In the genomic region with DNA sequence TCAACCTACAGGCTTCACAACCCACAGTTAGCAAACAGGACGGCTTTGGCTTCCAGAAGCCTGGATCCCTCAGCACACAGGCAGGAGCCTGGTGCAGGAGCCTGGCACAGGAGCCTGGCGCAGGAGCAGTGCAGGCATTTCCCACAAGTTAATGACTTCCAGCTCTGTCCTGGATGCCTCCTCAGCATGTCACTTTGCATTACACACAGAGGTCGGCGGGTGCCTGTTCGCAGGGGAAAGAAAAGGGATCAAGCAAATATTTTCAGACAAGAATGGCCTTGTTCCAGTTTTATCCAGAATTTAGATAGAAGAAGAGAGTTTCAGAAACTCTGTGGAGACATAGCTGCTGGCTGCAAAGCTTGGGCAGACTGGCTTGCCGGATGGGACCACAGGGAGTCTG, we compare ENCODE assay signal across 14 mouse cellular contexts. TPM values are rescaled to one million over a fixed set of nuclear protein-coding genes. Genes with fewer than 3 reads are reported as not detected.
"Had no signal": no experiment of that assay in that cellular context is flagged by ENCODE, and none has a peak within 500 bp of the region (broad histone marks: within the 10 kb centered on the region; RNA-seq: fewer than 3 reads in every experiment).

No protein-coding gene starts in this region.

- H3K36me3 ChIP-seq: limb, embryonic 15.5 days; liver, embryonic 12.5 days; midbrain, embryonic 15.5 days; neural tube, embryonic 13.5 days had no signal

- DNase-seq: kidney, adult 9 months; layer of hippocampus, adult 9-11 months; layer of hippocampus, postnatal 36 days; lung, embryonic 14.5 days; right cerebral cortex, adult 18-20 months; right cerebral cortex, postnatal 25 days; thymus, postnatal 36 days had no signal

- H3K9ac ChIP-seq: limb, embryonic 15.5 days; liver, embryonic 12.5 days; lung, embryonic 14.5 days; midbrain, embryonic 15.5 days; neural tube, embryonic 13.5 days had no signal

- H3K4me1 ChIP-seq: liver, embryonic 12.5 days; midbrain, embryonic 15.5 days had no signal

- ATAC-seq: liver, embryonic 12.5 days; midbrain, embryonic 15.5 days had no signal

- H3K27me3 ChIP-seq: limb, embryonic 15.5 days; liver, embryonic 12.5 days; midbrain, embryonic 15.5 days; neural tube, embryonic 13.5 days had no signal

- H3K9me3 ChIP-seq: limb, embryonic 15.5 days; liver, embryonic 12.5 days; midbrain, embryonic 15.5 days; neural tube, embryonic 13.5 days had no signal

- H3K27ac ChIP-seq: kidney, postnatal 0 days; limb, embryonic 15.5 days; liver, embryonic 12.5 days; midbrain, embryonic 15.5 days; neural tube, embryonic 13.5 days had no signal

- H3K4me2 ChIP-seq: limb, embryonic 15.5 days; liver, embryonic 12.5 days; lung, embryonic 14.5 days; midbrain, embryonic 15.5 days; neural tube, embryonic 13.5 days had no signal

- H3K4me3 ChIP-seq: limb, embryonic 15.5 days; liver, embryonic 12.5 days; midbrain, embryonic 15.5 days; neural tube, embryonic 13.5 days had no signal

RNA-seq across cellular contexts. Expression of gene Trpc7, which starts 33.8 kb away (rescaled TPM):
- polyA plus RNA-seq: liver, embryonic 12.5 days; liver, embryonic 16.5 days; lung, embryonic 14.5 days; thymus, postnatal 0 days had no signal
